Mouse (Mus musculus): Measurements from ENCODE around the gene Tbce. TPM values are rescaled to one million over a fixed set of nuclear protein-coding genes. Genes with fewer than 3 reads are reported as not detected.

Gene Tbce
- total and polyA plus RNA-seq, 3 experiments = 27.2 to 82.1 (median 54.4) TPM

GRCm38 (mm10) chr13:13965388-13965964, 74.0 kb downstream of the Tbce start:
- in situ Hi-C loops (cut with MboI; ENCODE audit: low pct_ligation_motif_present, low pct_unique_long_range_greater_than_20kb, low sequenced_read_pairs) = no loop called here
- no peak for DNase-seq (ENCODE audit: extremely low read depth)
- H3K4me3 ChIP-seq (replicated peaks in 1 of 3; ENCODE audit: low read depth in 2 of 3, low read length in 2 of 3, poor library complexity in 1 of 3) = no peak overlapping the region
- peaks cover 11 to 29% of the 10 kb centered on the region in 2 experiments for H3K36me3 ChIP-seq (replicated peaks in 1 of 2; ENCODE audit: control insufficient read depth in 1 of 2, insufficient read depth in 1 of 2, low read length in 1 of 2)
- no peaks in the 10 kb centered on the region for H3K27me3 ChIP-seq (replicated peaks)
- dilution Hi-C loops (cut with MboI; ENCODE audit: extremely low pct_ligation_motif_present, extremely low pct_unique_long_range_greater_than_20kb, low sequenced_read_pairs) = no loop called here
- no peak overlapping the region for H3K27ac ChIP-seq (ENCODE audit: insufficient read depth, low read depth)
- H3K9me3 ChIP-seq (replicated peaks; ENCODE audit: low read length) = no peaks in the 10 kb centered on the region
- H3K79me2 ChIP-seq (replicated peaks; ENCODE audit: control insufficient read depth, extremely low read depth, insufficient read depth, poor library complexity, severe bottlenecking) = peaks cover 25% of the 10 kb centered on the region; the same call in 1 of the 2 replicates
- no peak overlapping the region for H3K4me2 ChIP-seq (ENCODE audit: insufficient read depth, low read depth, poor library complexity, severe bottlenecking)
- TF ChIP-seq MXI1 (IDR thresholded peaks at IDR 0.05; ENCODE audit: low read depth, low read length) = no peak
- TF ChIP-seq CHD2 (IDR thresholded peaks at IDR 0.05; ENCODE audit: low read length) = no peak
- peaks cover 12 to 49% of the 10 kb centered on the region in 2 experiments for H3K4me1 ChIP-seq (ENCODE audit: control insufficient read depth in 1 of 2, insufficient read depth in 2 of 2)
- H3K9ac ChIP-seq (ENCODE audit: insufficient read depth, low read depth) = no peak overlapping the region

DNA sequence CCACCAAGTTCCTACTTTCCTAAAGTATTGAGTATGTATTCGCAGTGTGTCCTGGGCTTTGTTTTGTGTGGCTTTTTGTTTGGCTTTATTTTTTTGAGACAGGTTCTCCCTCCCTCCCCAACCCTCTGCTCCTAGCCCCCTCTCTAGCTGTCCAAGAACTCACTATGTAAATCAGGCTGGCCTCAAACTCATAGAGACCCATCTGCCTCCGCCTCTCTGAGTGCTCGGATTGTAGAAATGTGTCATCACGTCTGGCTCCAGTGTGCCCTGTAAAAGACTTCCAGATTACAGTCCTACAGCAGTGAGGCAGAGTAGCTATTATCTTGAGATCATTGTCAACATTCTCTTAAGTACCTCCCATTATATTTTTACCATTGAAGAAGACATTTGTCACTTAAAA, 78.4 kb downstream of the Tbce start:
- H3K9me3 ChIP-seq (replicated peaks; ENCODE audit: low read length) = no peaks in the 10 kb centered on the region
- peak overlapping the region; percentile 81 for H3K9ac ChIP-seq (ENCODE audit: insufficient read depth, low read depth)
- peak overlapping the region in 1 of 3 experiments; percentile 29 for H3K4me3 ChIP-seq (replicated peaks in 1 of 3; ENCODE audit: low read depth in 2 of 3, low read length in 2 of 3, poor library complexity in 1 of 3)
- peak overlapping the region; percentile 93 for H3K4me2 ChIP-seq (ENCODE audit: insufficient read depth, low read depth, poor library complexity, severe bottlenecking)
- peaks cover 8 to 33% of the 10 kb centered on the region in 2 experiments for H3K36me3 ChIP-seq (replicated peaks in 1 of 2; ENCODE audit: control insufficient read depth in 1 of 2, insufficient read depth in 1 of 2, low read length in 1 of 2)
- H3K79me2 ChIP-seq (replicated peaks; ENCODE audit: control insufficient read depth, extremely low read depth, insufficient read depth, poor library complexity, severe bottlenecking) = peaks cover 52% of the 10 kb centered on the region
- TF ChIP-seq MAX (IDR thresholded peaks at IDR 0.05; ENCODE audit: low read length) (no peak), NELFE (IDR thresholded peaks at IDR 0.05; ENCODE audit: low read depth, low read length) (no peak), MAZ (IDR thresholded peaks at IDR 0.05; ENCODE audit: low read depth, low read length) (0 out of 2 replicates have a peak, but pooled peaks have one; percentile 55), BHLHE40 (IDR thresholded peaks at IDR 0.05; ENCODE audit: low read depth, low read length) (no peak), JUND (conservative IDR thresholded peaks at IDR 0.05; ENCODE audit: low read depth, low read length) (no peak), HCFC1 (IDR thresholded peaks at IDR 0.05; ENCODE audit: low read depth, low read length) (no peak), MEF2A (IDR thresholded peaks at IDR 0.05; ENCODE audit: borderline replicate concordance, low read depth, low read length) (no peak), ETS1 (conservative IDR thresholded peaks at IDR 0.05; ENCODE audit: low read depth, low read length) (no peak), EP300 (IDR thresholded peaks at IDR 0.05; ENCODE audit: low read length) (peak; percentile 15; the same call in 1 of the 2 replicates), USF1 (IDR thresholded peaks at IDR 0.05; ENCODE audit: low read depth, low read length) (no peak), E2F4 (IDR thresholded peaks at IDR 0.05; ENCODE audit: insufficient replicate concordance, low read depth, low read length) (no peak), IRF4 (IDR thresholded peaks at IDR 0.05; ENCODE audit: low read depth, low read length) (peak; percentile 40; the same call in 1 of the 2 replicates), TBP (conservative IDR thresholded peaks at IDR 0.05; ENCODE audit: low read depth, low read length) (peak; percentile 49; the same call in 1 of the 2 replicates), MXI1 (IDR thresholded peaks at IDR 0.05; ENCODE audit: low read depth, low read length) (peak; percentile 60; the same call in 1 of the 2 replicates)
- H3K4me1 ChIP-seq (ENCODE audit: control insufficient read depth in 1 of 2, insufficient read depth in 2 of 2) = peaks cover 8 to 56% of the 10 kb centered on the region in 2 experiments; a peak in 3 of 4 replicates
- no peaks in the 10 kb centered on the region for H3K27me3 ChIP-seq (replicated peaks)
- in situ Hi-C loops (cut with MboI; ENCODE audit: low pct_ligation_motif_present, low pct_unique_long_range_greater_than_20kb, low sequenced_read_pairs) = no loop called here
- peak overlapping the region; percentile 68 for H3K27ac ChIP-seq (ENCODE audit: insufficient read depth, low read depth)
- dilution Hi-C loops (cut with MboI; ENCODE audit: extremely low pct_ligation_motif_present, extremely low pct_unique_long_range_greater_than_20kb, low sequenced_read_pairs) = no loop called here
- DNase-seq (ENCODE audit: extremely low read depth) = peak; percentile 55
